Mouse (Mus musculus): ENCODE results near the gene Cntn3. TPM values are rescaled to one million over a fixed set of nuclear protein-coding genes. Genes with fewer than 3 reads are reported as not detected.

Gene Cntn3
- total RNA-seq, 2 experiments from 2014 or later = not detected

- no peak for DNase-seq
These were observed 94.4 kb downstream of the Cntn3 start for GRCm38 (mm10) chr6:102478320-102479080.

GRCm38 (mm10) chr6:102438353-102438752 lies 134.5 kb downstream of the Cntn3 start:
- no peak for DNase-seq

- DNase-seq = no peak
These were observed 145.4 kb downstream of the Cntn3 start for GRCm38 (mm10) chr6:102427549-102427948.

- no peak for DNase-seq
These were observed 151.1 kb downstream of the Cntn3 start for GRCm38 (mm10) chr6:102421781-102422180.

- no peak for DNase-seq
These were observed 184.3 kb downstream of the Cntn3 start for GRCm38 (mm10) chr6:102388590-102388989.

- no peak for DNase-seq
These were observed 200.8 kb downstream of the Cntn3 start for GRCm38 (mm10) chr6:102372112-102372511.

GRCm38 (mm10) chr6:102363880-102364279 lies 209.0 kb downstream of the Cntn3 start:
- no peak for DNase-seq

GRCm38 (mm10) chr6:102363291-102363832 lies 209.5 kb downstream of the Cntn3 start:
- DNase-seq = no peak

GRCm38 (mm10) chr6:102332144-102332543 lies 240.8 kb downstream of the Cntn3 start:
- no peak for DNase-seq

GRCm38 (mm10) chr6:102326711-102327110 lies 246.2 kb downstream of the Cntn3 start:
- DNase-seq = no peak

- no peak for DNase-seq
These were observed 250.2 kb downstream of the Cntn3 start for GRCm38 (mm10) chr6:102322614-102323284.

- no peak for DNase-seq
These were observed 253.1 kb downstream of the Cntn3 start for GRCm38 (mm10) chr6:102319755-102320154.

- no peak for DNase-seq
These were observed 290.0 kb downstream of the Cntn3 start for GRCm38 (mm10) chr6:102282889-102283288.

- DNase-seq = no peak
These were observed 341.9 kb downstream of the Cntn3 start for GRCm38 (mm10) chr6:102231015-102231414.

GRCm38 (mm10) chr6:102186316-102186715 lies 386.6 kb downstream of the Cntn3 start:
- DNase-seq = no peak

GRCm38 (mm10) chr6:102170913-102171312 lies 402.0 kb downstream of the Cntn3 start:
- DNase-seq = no peak

- no peak for DNase-seq
These were observed 411.7 kb downstream of the Cntn3 start for GRCm38 (mm10) chr6:102161186-102161585.

- no peak for DNase-seq
These were observed 451.2 kb downstream of the Cntn3 start for GRCm38 (mm10) chr6:102121676-102122075.

GRCm38 (mm10) chr6:102120003-102120402 lies 452.9 kb downstream of the Cntn3 start:
- DNase-seq = no peak

- DNase-seq = no peak
These were observed 459.3 kb downstream of the Cntn3 start for GRCm38 (mm10) chr6:102113629-102114028.

Data from gastrocnemius, postnatal 25 days (tissue).